9 mouse cellular contexts compared by ENCODE assay signal in the genomic region with DNA sequence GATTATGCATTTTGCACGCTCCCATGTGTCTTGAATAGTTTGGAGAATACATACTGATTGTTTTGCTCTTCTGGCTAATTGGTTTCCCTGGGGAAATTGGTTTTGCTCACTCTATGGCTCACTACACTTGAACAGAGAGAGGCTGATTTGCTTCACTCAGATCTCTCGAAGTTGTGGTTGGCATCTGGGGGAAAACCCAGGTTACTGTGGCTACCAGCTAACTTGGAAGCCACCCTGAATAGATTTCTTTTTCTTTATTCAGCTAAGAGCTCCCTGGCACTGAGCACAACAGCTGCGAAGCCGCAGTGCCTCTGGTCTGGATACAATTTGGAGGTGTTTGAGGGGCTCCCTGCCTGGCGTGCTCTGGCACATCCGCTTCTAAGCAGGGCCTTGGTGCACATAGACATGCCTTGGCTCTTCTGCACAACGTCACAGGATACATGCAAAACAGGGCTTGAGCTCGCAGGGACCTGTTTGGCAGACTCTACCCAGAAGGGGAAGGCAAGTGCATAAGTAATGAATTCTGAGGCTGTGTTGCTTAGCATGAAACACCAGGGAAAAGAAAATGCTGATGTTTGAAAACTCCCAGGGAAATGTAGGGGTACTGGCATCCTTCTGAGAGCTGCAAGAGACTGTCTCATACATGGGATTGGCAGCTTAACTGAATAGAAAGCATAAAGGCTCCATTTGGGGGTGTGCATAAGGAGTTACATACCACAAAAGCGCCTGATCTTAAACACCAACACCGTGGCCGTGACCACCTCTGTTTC. TPM values are rescaled to one million over a fixed set of nuclear protein-coding genes. Genes with fewer than 3 reads are reported as not detected.
DNase-seq lines count a peak whose midpoint lies in the region; ATAC-seq lines count a peak whose summit lies in the region.
"Had no signal": no experiment of that assay in that cellular context is flagged by ENCODE, and none has a peak within 500 bp of the region (broad histone marks: within the 10 kb centered on the region; RNA-seq: fewer than 3 reads in every experiment).

No protein-coding gene starts in this region.

- no peak for ATAC-seq in intestine, embryonic 16.5 days

- WGBS in hindbrain, embryonic 10.5 days = 61% methylated on average over 11 of the region's 11 CpGs
- WGBS in intestine, embryonic 16.5 days = 64% methylated on average over 11 of the region's 11 CpGs

- intact Hi-C loops in left cerebral cortex, postnatal 4 days (cut with DNase I) = no loop called here
- intact Hi-C loops in gastrocnemius, postnatal 36 days (cut with DNase I) = no loop called here

- no peaks in the 10 kb centered on the region for H3K9me3 ChIP-seq in hindbrain, embryonic 10.5 days
- no peaks in the 10 kb centered on the region for H3K9me3 ChIP-seq in intestine, embryonic 16.5 days (ENCODE audit: control insufficient read depth, low read length)

- H3K36me3 ChIP-seq in hindbrain, embryonic 10.5 days = no peaks in the 10 kb centered on the region
- H3K36me3 ChIP-seq in intestine, embryonic 16.5 days (ENCODE audit: control insufficient read depth, insufficient read depth, low read length) = no peaks in the 10 kb centered on the region

- H3K27me3 ChIP-seq in hindbrain, embryonic 10.5 days (ENCODE audit: insufficient read depth, poor library complexity, severe bottlenecking) = no peaks in the 10 kb centered on the region
- H3K27me3 ChIP-seq in intestine, embryonic 16.5 days (replicated peaks; ENCODE audit: control insufficient read depth, insufficient read depth, low read length) = no peaks in the 10 kb centered on the region

- no peak overlapping the region for H3K4me3 ChIP-seq in hindbrain, embryonic 10.5 days
- H3K4me3 ChIP-seq in intestine, embryonic 16.5 days (ENCODE audit: low read length) = no peak overlapping the region

- H3K4me1 ChIP-seq in hindbrain, embryonic 10.5 days (replicated peaks) = peaks cover 13% of the 10 kb centered on the region
- H3K4me1 ChIP-seq in intestine, embryonic 16.5 days (ENCODE audit: control insufficient read depth, insufficient read depth, low read length) = no peaks in the 10 kb centered on the region

- peak; percentile 21 for DNase-seq in layer of hippocampus, adult 11-12 months (ENCODE audit: low spot score)
- DNase-seq in layer of hippocampus, adult 9-10 months (ENCODE audit: low spot score) = no peak
- DNase-seq in hindbrain, embryonic 10.5 days (ENCODE audit: low spot score) = no peak
- DNase-seq in left cerebral cortex, postnatal 4 days = peak; percentile 60
- peak; percentile 6 to 14 for DNase-seq in right cerebral cortex, postnatal 36 days (ENCODE audit: low spot score in 2 of 2)
- no peak for DNase-seq in gastrocnemius, postnatal 36 days
- DNase-seq in urinary bladder, postnatal 4 days (ENCODE audit: low spot score in 2 of 2) = no peak
- DNase-seq: lung, postnatal 10 days had no signal

- peak overlapping the region; percentile 23 for H3K27ac ChIP-seq in hindbrain, embryonic 10.5 days
- H3K27ac ChIP-seq in intestine, embryonic 16.5 days (ENCODE audit: low read length) = no peak overlapping the region

- no peak overlapping the region for H3K4me2 ChIP-seq in intestine, embryonic 16.5 days (ENCODE audit: low read depth, low read length)

- H3K9ac ChIP-seq in intestine, embryonic 16.5 days (ENCODE audit: low read depth, low read length) = no peak overlapping the region

RNA-seq across cellular contexts. Expression of gene Crb1, which starts 30.1 kb away (rescaled TPM):
- 1.3 and 1.7 TPM in 2 replicates for polyA plus RNA-seq in hindbrain, embryonic 10.5 days (2016; fragmentation: Nextera tagmentation; extraction: Ambion mirVana)
- total RNA-seq in left cerebral cortex, postnatal 4 days (2021) = 1 to 10 TPM in 1 of 2 experiments, under 1 TPM in 1; 0.96 to 1.4 TPM
- 0.04 and 0.15 TPM in 2 replicates for polyA plus RNA-seq in intestine, embryonic 16.5 days (2015; fragmentation: Nextera tagmentation; extraction: Ambion mirVana)
- not detected for total RNA-seq in gastrocnemius, postnatal 36 days (2021)

Comparison
In these comparisons a context has a peak if more than half of its experiments do, and no peak if none do; other contexts are left out.
1. DNase-seq: peak in layer of hippocampus, adult 11-12 months (single experiment), left cerebral cortex, postnatal 4 days (single experiment) and right cerebral cortex, postnatal 36 days (2 of 2); none in layer of hippocampus, adult 9-10 months (single experiment), hindbrain, embryonic 10.5 days (single experiment), gastrocnemius, postnatal 36 days (0 of 2) and urinary bladder, postnatal 4 days (0 of 2).